Mouse (Mus musculus) stomach, embryonic 15.5 days (tissue): ENCODE measurements around the gene Crebzf. TPM values are rescaled to one million over a fixed set of nuclear protein-coding genes. Genes with fewer than 3 reads are reported as not detected.

Source experiments
- ATAC-seq: fragments of 200-750 bp; cut with Nextera tagmentation; 2 replicates; pipeline ENCODE4 v1.8.0; 2017; ENCODE audit warnings: low read depth, moderate number of reproducible peaks, moderate TSS enrichment; ENCODE audit not compliant: insufficient read depth, low FRiP score
- H3K27ac ChIP-seq: fragments of 300-500 bp; sonication (generic); 2 replicates; pipeline ENCODE4 v1.5.1; 2015; ENCODE audit warnings: mild to moderate bottlenecking, inconsistent platforms
- H3K27me3 ChIP-seq: fragments of 300-500 bp; sonication (generic); replicated peaks from 2 replicates; pipeline ENCODE4 v1.6.1; 2015; ENCODE audit warnings: inconsistent platforms
- H3K36me3 ChIP-seq: fragments of 300-500 bp; sonication (generic); 2 replicates; pipeline ENCODE4 v1.6.1; 2015; ENCODE audit warnings: inconsistent platforms
- H3K4me1 ChIP-seq: fragments of 300-500 bp; sonication (generic); 2 replicates; pipeline ENCODE4 v1.6.1; 2015; ENCODE audit warnings: inconsistent platforms
- H3K4me2 ChIP-seq: fragments of 300-500 bp; sonication (generic); 2 replicates; pipeline ENCODE4 v1.6.1; 2015; ENCODE audit warnings: mild to moderate bottlenecking, inconsistent platforms
- H3K4me3 ChIP-seq: fragments of 300-500 bp; sonication (generic); replicated peaks from 2 replicates; pipeline ENCODE4 v1.5.1; 2015; ENCODE audit warnings: inconsistent platforms
- H3K9ac ChIP-seq: fragments of 300-500 bp; sonication (generic); 2 replicates; pipeline ENCODE4 v1.6.1; 2015; ENCODE audit warnings: inconsistent platforms
- H3K9me3 ChIP-seq: fragments of 300-500 bp; sonication (generic); 2 replicates; pipeline ENCODE4 v1.6.1; 2016; ENCODE audit warnings: inconsistent platforms
- WGBS: fragments of 180-500 bp; shearing (Covaris S2); methylation state at CpG from one replicate; pipeline ENCODE4 v1.1.7; 2015; 5-methylcytosine and 5-hydroxymethylcytosine counted together
- polyA plus RNA-seq: library from polyadenylated mRNA; unstranded; fragments of >200 nt; fragmentation: Nextera tagmentation; extraction: Ambion mirVana; gene quantifications from 2 replicates; pipeline ENCODE4 v1.2.1, GENCODE M21; 2015

Crebzf gene
- polyA plus RNA-seq, result 36.4 and 38.7 TPM in 2 replicates

DNA sequence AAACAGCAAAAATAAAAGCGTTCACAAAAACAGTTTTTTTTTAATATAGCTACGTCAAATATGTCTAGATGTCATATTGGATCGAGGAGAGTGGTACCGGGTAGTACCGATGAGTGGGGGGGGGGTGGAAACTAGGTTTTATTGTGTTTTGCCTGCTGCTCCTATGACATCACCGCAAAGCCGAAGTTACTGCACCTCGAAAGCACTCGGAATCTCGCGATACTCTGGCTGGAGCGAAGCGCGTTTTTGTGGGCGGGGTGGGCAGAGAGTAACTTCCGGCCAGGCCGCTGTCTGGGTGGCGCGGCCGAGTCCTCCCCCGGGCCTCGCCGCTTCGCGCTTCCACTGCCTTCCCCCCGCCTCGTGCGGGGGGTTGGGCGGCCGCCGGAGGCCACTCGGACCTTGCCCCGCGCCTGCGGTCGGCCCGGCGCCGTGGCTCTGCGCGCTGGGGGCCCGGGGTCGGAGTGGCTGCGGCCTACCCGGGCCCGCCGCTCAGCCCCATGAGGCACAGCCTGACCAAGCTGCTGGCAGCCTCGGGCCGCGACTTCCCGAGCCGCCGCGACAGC, at the start of gene Crebzf:
TSS of gene Crebzf (plus strand) at position 212 of the 563 bp plus-strand sequence.
- WGBS, result under 1% methylated on average over 49 of the region's 54 CpGs
- Histone ChIP-seq H3K9ac (peak within 1 kb of the TSS; percentile 99), H3K27ac (peak within 1 kb of the TSS; percentile 98), H3K4me2 (peak within 1 kb of the TSS; percentile 78), H3K27me3 (no peaks in the 10 kb centered on the region), H3K36me3 (no peaks in the 10 kb centered on the region), H3K9me3 (no peaks in the 10 kb centered on the region), H3K4me1 (no peaks in the 10 kb centered on the region), H3K4me3 (peak within 1 kb of the TSS; percentile 96)
- ATAC-seq, result peak; percentile 94

DNA sequence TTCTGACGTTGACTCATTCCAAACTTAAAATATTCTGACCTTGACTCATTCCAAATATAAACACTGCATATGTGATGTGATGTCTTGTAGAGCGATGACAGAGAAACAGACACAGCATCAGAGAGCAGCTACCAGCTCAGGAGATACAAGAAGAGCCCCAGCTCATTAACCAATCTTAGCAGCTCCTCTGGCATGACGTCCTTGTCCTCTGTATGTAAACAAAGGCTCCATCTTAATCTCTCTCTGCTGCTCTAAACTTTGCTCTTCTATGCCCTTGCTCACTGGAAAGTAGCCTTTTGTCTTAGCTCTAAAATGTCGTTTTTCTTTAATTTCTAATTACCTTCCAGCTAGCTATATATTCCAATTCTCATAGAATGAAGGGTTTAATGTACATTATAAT, 47.5 kb upstream of the Crebzf start:
- ATAC-seq, result no peak
- no peak overlapping the region for H3K9ac ChIP-seq
- no peak overlapping the region for H3K27ac ChIP-seq
- H3K4me3 ChIP-seq, result no peak overlapping the region
- no peaks in the 10 kb centered on the region for H3K9me3 ChIP-seq
- H3K4me2 ChIP-seq, result no peak overlapping the region
- H3K4me1 ChIP-seq, result no peaks in the 10 kb centered on the region
- no peaks in the 10 kb centered on the region for H3K36me3 ChIP-seq
- H3K27me3 ChIP-seq, result no peaks in the 10 kb centered on the region
- 27% methylated on average over 4 of the region's 4 CpGs for WGBS

DNA sequence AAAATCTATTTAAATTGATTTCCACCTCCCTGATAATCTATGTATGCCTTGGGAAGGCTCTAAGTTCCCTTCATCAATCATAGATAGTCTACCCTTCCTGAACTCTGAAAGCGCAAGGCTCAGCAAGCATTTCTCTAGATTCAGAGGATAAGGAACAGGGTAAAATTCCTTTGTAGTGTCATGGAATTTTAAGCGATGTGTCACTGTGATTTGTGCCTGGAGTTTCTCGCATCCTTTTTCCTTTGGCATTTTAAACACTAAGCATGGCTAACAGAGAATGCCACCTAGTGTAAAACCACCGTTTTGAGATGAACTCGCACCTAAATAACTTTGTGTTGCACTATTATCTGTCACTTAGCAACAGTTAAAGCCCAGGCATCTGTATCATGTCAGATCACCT, 46.6 kb upstream of the Crebzf start:
- H3K36me3 ChIP-seq, result no peaks in the 10 kb centered on the region
- no peak overlapping the region for H3K4me3 ChIP-seq
- ATAC-seq, result no peak
- no peak overlapping the region for H3K4me2 ChIP-seq
- no peaks in the 10 kb centered on the region for H3K4me1 ChIP-seq
- no peaks in the 10 kb centered on the region for H3K27me3 ChIP-seq
- 38% methylated on average over 5 of the region's 5 CpGs for whole genome bisulfite sequencing
- no peak overlapping the region for H3K27ac ChIP-seq
- H3K9ac ChIP-seq, result no peak overlapping the region
- no peaks in the 10 kb centered on the region for H3K9me3 ChIP-seq

DNA sequence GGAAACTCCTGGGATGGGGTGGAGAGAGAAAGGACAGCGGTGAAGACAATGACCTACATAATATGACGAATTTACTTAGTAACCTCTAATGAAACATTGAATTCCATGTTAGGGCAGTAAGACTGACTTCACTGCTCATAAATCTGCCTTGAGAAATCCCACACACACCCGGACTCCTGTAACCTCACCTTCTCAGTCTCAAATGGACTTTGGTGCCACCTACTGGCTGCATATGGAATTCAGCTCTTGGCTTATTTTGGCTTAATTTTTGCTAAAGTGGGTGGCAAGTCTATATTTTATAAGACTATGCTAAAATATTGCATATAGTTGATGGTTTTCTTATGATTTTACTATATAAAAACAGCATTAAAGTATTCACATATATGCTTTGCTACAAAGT, 32.6 kb upstream of the Crebzf start:
- H3K4me3 ChIP-seq, result no peak overlapping the region
- H3K4me2 ChIP-seq, result no peak overlapping the region
- no peaks in the 10 kb centered on the region for H3K36me3 ChIP-seq
- no peak overlapping the region for H3K9ac ChIP-seq
- no peaks in the 10 kb centered on the region for H3K4me1 ChIP-seq
- H3K27me3 ChIP-seq, result no peaks in the 10 kb centered on the region
- no peaks in the 10 kb centered on the region for H3K9me3 ChIP-seq
- no peak overlapping the region for H3K27ac ChIP-seq
- no peak for ATAC-seq
- 35% methylated on average over 3 of the region's 3 CpGs for WGBS

DNA sequence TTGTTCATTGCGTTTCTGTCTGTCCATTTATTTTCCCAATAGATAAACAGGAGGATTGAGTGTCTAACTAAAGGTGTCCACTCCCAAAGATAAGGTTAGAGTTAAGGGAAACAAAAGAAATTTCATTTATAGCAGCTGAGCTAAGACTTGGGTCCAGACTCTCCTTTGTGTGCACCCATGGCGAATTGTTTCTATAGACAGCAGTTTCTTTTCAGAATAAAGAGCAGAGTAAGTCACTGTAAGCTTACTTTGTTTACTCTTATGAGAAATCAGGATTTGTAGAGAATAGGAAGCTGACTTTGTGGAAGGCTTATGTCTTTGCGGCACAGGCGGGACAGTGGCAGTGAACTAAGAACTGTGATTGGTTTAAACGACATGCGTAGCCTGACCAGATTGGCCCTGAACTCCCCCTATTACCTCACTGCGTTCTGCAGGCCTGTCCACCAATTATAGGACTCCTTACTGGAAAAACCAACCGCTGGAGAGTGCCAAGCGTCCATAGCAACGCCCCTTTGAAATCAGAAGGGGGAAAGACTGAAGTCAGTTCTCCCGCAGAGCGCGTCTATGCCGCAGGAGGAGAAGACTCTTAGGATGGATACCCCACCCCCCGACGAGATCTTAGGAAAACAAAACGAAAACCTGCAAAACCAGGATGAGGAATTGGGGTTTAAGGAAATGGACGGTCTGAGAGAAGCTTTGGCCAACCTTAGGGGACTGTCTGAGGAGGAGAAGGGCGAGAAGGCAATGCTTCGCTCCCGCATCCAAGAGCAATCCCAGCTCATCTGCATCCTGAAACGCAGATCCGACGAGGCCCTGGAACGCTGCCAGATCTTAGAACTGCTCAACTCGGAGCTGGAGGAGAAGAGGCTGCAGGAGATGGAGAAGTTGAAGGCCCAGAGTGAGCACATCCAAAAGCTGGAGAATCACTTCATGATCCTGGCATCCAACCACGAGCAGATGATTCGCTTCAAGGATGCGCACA, 16.2 kb upstream of the Crebzf start, which contains the start of gene Ccdc89:
TSS of gene Ccdc89 (plus strand) at position 558 of the 982 bp plus-strand sequence.
- Histone ChIP-seq H3K9ac (no peak within 1 kb of the TSS), H3K9me3 (no peaks in the 10 kb centered on the region), H3K4me1 (peaks cover 8% of the 10 kb centered on the region; the same call in 1 of the 2 replicates), H3K27ac (peak within 1 kb of the TSS; percentile 57; the same call in 1 of the 2 replicates), H3K36me3 (no peaks in the 10 kb centered on the region), H3K4me3 (peak within 1 kb of the TSS; percentile 41), H3K4me2 (peak within 1 kb of the TSS; percentile 64), H3K27me3 (no peaks in the 10 kb centered on the region)
- WGBS, result 20% methylated on average over 29 of the region's 29 CpGs
- peak; percentile 100 for ATAC-seq

DNA sequence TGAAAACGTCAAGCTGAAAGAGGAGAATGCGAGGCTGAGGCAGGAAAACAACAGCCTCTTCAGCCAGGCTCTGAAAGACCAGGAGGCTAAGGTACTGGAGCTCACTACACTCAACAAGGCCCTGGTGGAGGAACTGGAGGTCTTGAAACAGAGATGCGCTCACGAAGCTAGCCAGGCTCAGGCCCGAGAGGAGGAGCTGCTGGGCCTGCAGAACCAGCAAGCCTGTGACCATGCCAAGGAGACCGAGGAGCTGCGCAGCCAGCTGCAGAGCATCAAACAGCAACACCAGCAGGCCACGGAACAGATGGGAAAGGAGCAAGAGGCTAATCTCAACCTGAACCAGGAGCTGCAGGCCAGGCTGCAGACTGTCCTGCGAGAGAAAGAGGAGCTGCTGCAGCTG, 15.5 kb upstream of the Crebzf start:
- no peak for ATAC-seq
- Histone ChIP-seq H3K27me3 (no peaks in the 10 kb centered on the region), H3K9ac (no peak overlapping the region), H3K4me3 (peak overlapping the region; percentile 41), H3K9me3 (no peaks in the 10 kb centered on the region), H3K4me2 (peak overlapping the region; percentile 64), H3K36me3 (no peaks in the 10 kb centered on the region), H3K27ac (0 out of 2 replicates have a peak overlapping the region, but pooled peaks have one; percentile 31), H3K4me1 (peaks cover 8% of the 10 kb centered on the region; the same call in 1 of the 2 replicates)
- 42% methylated on average over 9 of the region's 9 CpGs for WGBS

DNA sequence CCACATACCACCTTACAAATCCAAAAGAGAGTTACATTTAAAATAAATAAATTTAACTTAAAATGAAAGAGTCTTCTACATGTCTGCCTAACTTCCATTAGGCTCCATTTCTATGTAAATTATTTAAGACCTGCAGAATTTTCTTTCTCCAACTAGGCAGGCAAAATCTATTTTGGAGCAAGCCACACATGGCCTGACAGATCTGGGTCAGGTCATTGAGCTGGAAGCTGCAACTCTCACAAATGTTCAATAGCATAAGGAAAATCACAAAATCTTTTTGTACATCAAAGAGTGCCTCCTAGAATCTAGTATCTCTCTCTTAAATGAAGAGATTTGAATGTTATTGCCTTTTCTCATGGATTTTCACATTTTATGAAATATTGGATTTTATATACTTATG, 10.3 kb upstream of the Crebzf start:
- Histone ChIP-seq H3K9ac (no peak overlapping the region), H3K4me1 (0 out of 2 replicates have a peak, but pooled peaks cover 1% of the 10 kb centered on the region), H3K9me3 (no peaks in the 10 kb centered on the region), H3K4me3 (no peak overlapping the region), H3K27ac (no peak overlapping the region), H3K4me2 (no peak overlapping the region), H3K27me3 (no peaks in the 10 kb centered on the region), H3K36me3 (no peaks in the 10 kb centered on the region)
- no peak for ATAC-seq

DNA sequence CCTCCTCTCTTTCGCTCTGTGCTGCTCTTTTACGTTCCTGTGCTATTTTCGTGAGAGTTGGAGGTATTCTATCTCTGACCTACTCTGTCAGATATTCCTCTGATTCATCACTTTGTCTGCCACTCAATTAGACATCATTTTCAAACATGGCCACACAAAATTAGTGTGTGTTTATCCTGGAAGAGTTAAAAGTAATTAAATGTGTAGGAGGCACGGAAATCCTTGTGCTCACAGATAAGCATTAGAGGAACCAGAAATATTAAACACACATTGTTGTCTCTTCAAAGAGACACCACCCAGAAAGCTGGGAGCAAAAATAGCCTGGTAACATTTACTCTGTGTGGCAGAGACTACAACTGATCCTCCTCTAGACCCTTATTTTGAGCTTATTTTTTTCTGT, 2.5 kb upstream of the Crebzf start:
- ATAC-seq, result no peak
- Histone ChIP-seq H3K4me1 (no peaks in the 10 kb centered on the region), H3K27me3 (no peaks in the 10 kb centered on the region), H3K9me3 (no peaks in the 10 kb centered on the region), H3K36me3 (no peaks in the 10 kb centered on the region), H3K9ac (no peak overlapping the region), H3K27ac (no peak overlapping the region), H3K4me3 (no peak overlapping the region), H3K4me2 (no peak overlapping the region)
- 75% methylated on average over 4 of the region's 4 CpGs for WGBS

DNA sequence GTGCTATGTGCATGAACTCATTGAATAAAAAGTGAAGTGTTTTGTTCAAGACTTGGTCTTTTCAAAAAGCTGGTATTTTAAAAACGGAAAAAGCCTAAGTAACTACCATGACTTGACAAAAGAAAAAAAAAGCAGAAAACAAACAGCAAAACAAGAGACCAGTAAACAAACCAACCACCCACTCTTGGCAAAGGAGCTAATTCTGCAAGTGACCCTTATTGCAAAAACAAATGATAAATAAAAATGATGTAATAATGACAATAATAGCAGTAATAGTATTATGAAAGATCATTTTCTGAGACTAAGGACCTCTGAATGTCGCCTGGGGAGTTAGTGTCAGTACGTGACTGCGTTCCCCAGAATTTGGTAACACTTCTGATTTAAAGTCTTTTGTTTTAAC, 459 bp upstream of the Crebzf start:
- ATAC-seq, result no peak
- no peaks in the 10 kb centered on the region for H3K9me3 ChIP-seq
- peak overlapping the region; percentile 78 for H3K4me2 ChIP-seq
- no peak overlapping the region for H3K9ac ChIP-seq
- H3K36me3 ChIP-seq, result no peaks in the 10 kb centered on the region
- H3K4me3 ChIP-seq, result peak overlapping the region; percentile 96
- H3K4me1 ChIP-seq, result no peaks in the 10 kb centered on the region
- no peaks in the 10 kb centered on the region for H3K27me3 ChIP-seq
- peak overlapping the region; percentile 54; the same call in 1 of the 2 replicates for H3K27ac ChIP-seq
- 16% methylated on average over 4 of the region's 4 CpGs for WGBS

DNA sequence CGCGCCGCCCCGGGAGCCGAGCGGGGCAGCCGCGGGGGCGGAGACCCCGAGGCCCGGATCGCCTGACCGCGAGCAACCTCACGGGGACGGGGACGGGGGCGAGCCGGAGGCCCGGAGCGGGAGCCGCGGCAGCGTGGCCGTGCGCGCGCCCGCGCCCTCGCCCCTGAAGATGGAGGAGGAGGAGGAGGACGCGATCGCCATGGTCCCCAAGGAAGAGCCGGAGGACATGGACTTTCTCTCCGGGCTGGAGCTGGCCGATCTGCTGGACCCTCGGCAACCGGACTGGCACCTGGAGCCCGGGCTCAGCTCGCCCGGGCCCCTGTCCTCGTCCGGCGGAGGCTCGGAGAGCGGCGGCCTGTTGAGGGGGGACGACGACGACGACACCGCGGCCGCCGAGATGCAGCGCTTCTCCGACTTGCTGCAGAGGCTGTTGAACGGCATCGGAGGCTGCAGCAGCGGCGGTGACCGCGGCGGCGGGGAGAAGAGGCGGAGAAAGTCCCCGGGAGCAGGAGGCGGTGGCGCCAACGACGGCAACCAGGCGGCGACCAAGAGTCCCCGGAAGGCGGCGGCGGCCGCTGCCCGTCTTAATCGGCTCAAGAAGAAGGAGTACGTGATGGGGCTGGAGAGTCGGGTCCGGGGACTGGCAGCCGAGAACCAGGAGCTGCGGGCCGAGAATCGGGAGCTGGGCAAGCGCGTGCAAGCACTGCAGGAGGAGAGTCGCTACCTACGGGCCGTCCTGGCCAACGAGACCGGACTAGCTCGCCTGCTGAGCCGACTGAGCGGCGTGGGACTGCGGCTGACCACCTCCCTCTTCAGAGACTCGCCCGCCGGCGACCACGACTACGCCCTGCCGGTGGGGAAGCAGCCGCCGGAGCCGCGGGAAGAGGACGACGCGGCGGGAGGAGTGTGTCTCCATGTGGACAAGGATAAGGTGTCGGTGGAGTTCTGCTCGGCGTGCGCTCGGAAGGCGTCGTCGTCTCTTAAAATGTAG, 867 bp downstream of the Crebzf start:
- H3K27me3 ChIP-seq, result no peaks in the 10 kb centered on the region
- H3K27ac ChIP-seq, result peak overlapping the region; percentile 98
- H3K4me3 ChIP-seq, result peak overlapping the region; percentile 96
- H3K4me1 ChIP-seq, result no peaks in the 10 kb centered on the region
- no peaks in the 10 kb centered on the region for H3K9me3 ChIP-seq
- peak; percentile 57 for ATAC-seq
- no peaks in the 10 kb centered on the region for H3K36me3 ChIP-seq
- H3K4me2 ChIP-seq, result peak overlapping the region; percentile 78
- peak overlapping the region; percentile 99 for H3K9ac ChIP-seq
- under 1% methylated on average over 121 of the region's 123 CpGs for WGBS

DNA sequence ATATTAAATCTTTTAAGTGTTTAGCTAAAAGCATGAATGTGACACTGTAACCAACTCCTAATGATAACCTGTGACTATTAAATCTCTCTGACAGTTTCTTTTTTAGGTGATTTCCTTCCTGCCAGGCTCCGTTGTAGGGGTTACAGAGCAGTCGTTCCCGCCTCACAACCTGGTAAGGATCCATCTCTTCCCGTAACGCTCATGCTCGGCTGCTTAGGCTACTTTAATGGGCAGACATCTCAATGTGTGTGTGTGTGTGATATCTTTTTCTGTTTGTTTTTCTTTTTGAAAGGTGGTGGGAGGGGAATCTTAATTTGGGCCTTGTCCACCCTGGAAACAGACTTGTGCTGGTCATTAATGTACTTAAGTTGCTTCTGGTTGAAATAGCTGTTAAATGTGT, 1.7 kb downstream of the Crebzf start:
- WGBS, result under 1% methylated on average over 6 of the region's 6 CpGs
- no peak for ATAC-seq
- Histone ChIP-seq H3K4me1 (no peaks in the 10 kb centered on the region), H3K27me3 (no peaks in the 10 kb centered on the region), H3K9me3 (no peaks in the 10 kb centered on the region), H3K36me3 (0 out of 2 replicates have a peak, but pooled peaks cover 2% of the 10 kb centered on the region), H3K4me2 (peak overlapping the region; percentile 78), H3K9ac (peak overlapping the region; percentile 99), H3K27ac (peak overlapping the region; percentile 98; the same call in 1 of the 2 replicates), H3K4me3 (peak overlapping the region; percentile 96)
